9 mouse cellular contexts compared by ENCODE assay signal in the genomic region with DNA sequence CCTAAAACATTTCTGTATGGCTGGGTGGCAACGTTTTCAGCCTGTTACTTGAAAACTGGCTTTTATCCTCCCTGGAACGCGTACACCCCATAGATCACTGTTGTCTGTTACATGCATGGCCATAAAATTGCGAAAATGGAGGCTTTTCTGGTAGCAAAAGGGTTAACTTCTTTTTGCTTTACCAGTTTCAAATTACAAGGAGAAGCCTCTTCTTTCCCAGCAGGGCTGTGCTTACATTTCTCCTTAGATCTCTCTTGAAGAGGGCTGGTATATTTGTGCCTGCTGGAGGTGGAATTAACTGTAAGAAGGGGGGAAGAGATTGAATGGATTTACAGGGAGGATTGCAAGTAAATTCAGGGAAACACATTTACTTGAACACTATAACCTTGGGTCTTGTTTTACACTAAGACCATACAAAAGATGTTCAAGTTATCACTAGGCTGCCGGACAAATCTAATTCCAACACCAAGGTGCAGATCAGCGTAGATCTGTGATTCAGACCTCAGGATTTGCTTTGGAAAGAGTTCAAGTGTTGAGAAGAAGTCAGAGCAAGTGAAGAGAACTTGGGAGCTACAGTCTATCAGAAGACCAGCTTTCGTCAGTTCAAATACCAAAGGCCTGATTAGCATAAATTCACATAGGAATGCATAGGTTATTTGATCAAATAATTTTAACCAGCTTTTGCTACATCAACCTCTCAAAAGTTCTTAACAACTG. TPM values are rescaled to one million over a fixed set of nuclear protein-coding genes. Genes with fewer than 3 reads are reported as not detected.
DNase-seq lines count a peak whose midpoint lies in the region; ATAC-seq lines count a peak whose summit lies in the region.
"Had no signal": no experiment of that assay in that cellular context is flagged by ENCODE, and none has a peak within 500 bp of the region (broad histone marks: within the 10 kb centered on the region; RNA-seq: fewer than 3 reads in every experiment).

A gene (plus strand): TSS at position 236 of the 717 bp plus-strand sequence.

- WGBS in kidney, embryonic 14.5 days, result 14% methylated on average over 7 of the region's 7 CpGs
- WGBS in embryonic facial prominence, embryonic 11.5 days, result 12% methylated on average over 7 of the region's 7 CpGs
- 14% methylated on average over 7 of the region's 7 CpGs for WGBS in limb, embryonic 10.5 days
- WGBS in neural tube, embryonic 13.5 days, result 33% methylated on average over 7 of the region's 7 CpGs

- no peaks in the 10 kb centered on the region for H3K9me3 ChIP-seq in kidney, embryonic 14.5 days (ENCODE audit: control insufficient read depth, low read length)
- H3K9me3 ChIP-seq in embryonic facial prominence, embryonic 11.5 days (replicated peaks; ENCODE audit: control insufficient read depth, low read length), result no peaks in the 10 kb centered on the region
- no peaks in the 10 kb centered on the region for H3K9me3 ChIP-seq in limb, embryonic 10.5 days (replicated peaks)
- no peaks in the 10 kb centered on the region for H3K9me3 ChIP-seq in neural tube, embryonic 13.5 days

- peak within 1 kb of the TSS; percentile 20 for H3K4me3 ChIP-seq in kidney, embryonic 14.5 days (ENCODE audit: low read length)
- peak within 1 kb of the TSS; percentile 30 for H3K4me3 ChIP-seq in embryonic facial prominence, embryonic 11.5 days (ENCODE audit: low read depth, low read length)
- H3K4me3 ChIP-seq in limb, embryonic 10.5 days, result peak within 1 kb of the TSS; percentile 45
- peak within 1 kb of the TSS; percentile 28 for H3K4me3 ChIP-seq in neural tube, embryonic 13.5 days

- H3K27ac ChIP-seq in kidney, embryonic 14.5 days (ENCODE audit: low read depth, low read length), result no peak within 1 kb of the TSS
- peak within 1 kb of the TSS; percentile 44; the same call in 1 of the 2 replicates for H3K27ac ChIP-seq in embryonic facial prominence, embryonic 11.5 days (replicated peaks; ENCODE audit: low read depth, low read length)
- H3K27ac ChIP-seq in limb, embryonic 10.5 days, result peak within 1 kb of the TSS; percentile 53
- H3K27ac ChIP-seq in neural tube, embryonic 13.5 days (replicated peaks), result no peak within 1 kb of the TSS
- H3K27ac ChIP-seq: macrophage had no signal

- H3K4me2 ChIP-seq in kidney, embryonic 14.5 days (replicated peaks; ENCODE audit: low read depth, low read length), result peak within 1 kb of the TSS; percentile 21
- peak within 1 kb of the TSS; percentile 45 for H3K4me2 ChIP-seq in embryonic facial prominence, embryonic 11.5 days (ENCODE audit: low read depth, low read length)
- peak within 1 kb of the TSS; percentile 27; the same call in 1 of the 2 replicates for H3K4me2 ChIP-seq in neural tube, embryonic 13.5 days

- H3K36me3 ChIP-seq in kidney, embryonic 14.5 days (ENCODE audit: control insufficient read depth, insufficient read depth, low read length), result no peaks in the 10 kb centered on the region
- no peaks in the 10 kb centered on the region for H3K36me3 ChIP-seq in embryonic facial prominence, embryonic 11.5 days (replicated peaks; ENCODE audit: control insufficient read depth, insufficient read depth, low read depth, low read length)
- no peaks in the 10 kb centered on the region for H3K36me3 ChIP-seq in limb, embryonic 10.5 days
- no peaks in the 10 kb centered on the region for H3K36me3 ChIP-seq in neural tube, embryonic 13.5 days

- no peak for ATAC-seq in kidney, embryonic 14.5 days (ENCODE audit: low FRiP score, low TSS enrichment)
- ATAC-seq in embryonic facial prominence, embryonic 11.5 days (replicated peaks; ENCODE audit: insufficient number of reproducible peaks, low FRiP score, low TSS enrichment, low read depth), result 0 out of 2 replicates have a peak, but pooled peaks have one; percentile 34
- ATAC-seq in neural tube, embryonic 13.5 days (ENCODE audit: low read depth), result no peak
- ATAC-seq in megakaryocyte progenitor cell, adult 5-6 weeks (replicated peaks; ENCODE audit: poor library complexity), result no peak

- peak within 1 kb of the TSS; percentile 37; the same call in 1 of the 2 replicates for H3K9ac ChIP-seq in kidney, embryonic 14.5 days (ENCODE audit: low read depth, low read length)
- peak within 1 kb of the TSS; percentile 34 for H3K9ac ChIP-seq in embryonic facial prominence, embryonic 11.5 days (replicated peaks; ENCODE audit: low read length)
- no peak within 1 kb of the TSS for H3K9ac ChIP-seq in neural tube, embryonic 13.5 days

- H3K4me1 ChIP-seq in kidney, embryonic 14.5 days (ENCODE audit: control insufficient read depth, insufficient read depth, low read length), result no peaks in the 10 kb centered on the region; the same call in 1 of the 2 replicates
- H3K4me1 ChIP-seq in embryonic facial prominence, embryonic 11.5 days (ENCODE audit: control insufficient read depth, insufficient read depth, low read length), result no peaks in the 10 kb centered on the region
- peaks cover 33% of the 10 kb centered on the region for H3K4me1 ChIP-seq in limb, embryonic 10.5 days
- H3K4me1 ChIP-seq in neural tube, embryonic 13.5 days (replicated peaks), result peaks cover 7% of the 10 kb centered on the region

- H3K27me3 ChIP-seq in kidney, embryonic 14.5 days (ENCODE audit: control insufficient read depth, insufficient read depth, low read length), result no peaks in the 10 kb centered on the region
- H3K27me3 ChIP-seq in embryonic facial prominence, embryonic 11.5 days (ENCODE audit: control insufficient read depth, insufficient read depth, low read length), result no peaks in the 10 kb centered on the region
- no peaks in the 10 kb centered on the region for H3K27me3 ChIP-seq in limb, embryonic 10.5 days (ENCODE audit: low read depth, poor library complexity, severe bottlenecking)
- H3K27me3 ChIP-seq in neural tube, embryonic 13.5 days, result no peaks in the 10 kb centered on the region

- no peak for DNase-seq in kidney, postnatal 36 days
- peak; percentile 76 for DNase-seq in embryonic facial prominence, embryonic 11.5 days (ENCODE audit: low spot score)
- no peak for DNase-seq in limb, embryonic 10.5 days (ENCODE audit: low spot score)
- DNase-seq in retina, embryonic 14.5 days (ENCODE audit: low spot score), result no peak
- DNase-seq in gastrocnemius, postnatal 4 days (ENCODE audit: low spot score in 2 of 2), result no peak

RNA-seq across cellular contexts. Expression of the gene that starts here (rescaled TPM):
- polyA plus RNA-seq in kidney, embryonic 14.5 days (2014; fragmentation: Nextera tagmentation; extraction: Ambion mirVana), result 0.96 and 1.4 TPM in 2 replicates
- 6.1 and 6.2 TPM in 2 replicates for polyA plus RNA-seq in embryonic facial prominence, embryonic 11.5 days (2014; fragmentation: Nextera tagmentation; extraction: Ambion mirVana)
- 2.1 and 3.7 TPM in 2 replicates for polyA plus RNA-seq in limb, embryonic 10.5 days (2016; fragmentation: Nextera tagmentation; extraction: Ambion mirVana)
- 3.9 and 4.5 TPM in 2 replicates for polyA plus RNA-seq in neural tube, embryonic 13.5 days (2015; fragmentation: Nextera tagmentation; extraction: Ambion mirVana)
- 1 to 10 TPM; 4.3 to 6.5 TPM for total RNA-seq in gastrocnemius, postnatal 4 days (2021)
- not detected in 2 replicates for total RNA-seq in megakaryocyte progenitor cell, adult 5-6 weeks (2015)
- not detected in 2 replicates for total RNA-seq in megakaryocyte progenitor cell, adult 5-6 weeks (2017)
- polyA plus RNA-seq: macrophage had no signal

Comparison
In these comparisons a context has a peak if more than half of its experiments do, and no peak if none do; other contexts are left out.
1. RNA of the gene that starts here (total RNA-seq): 4.3 to 6.5 TPM in gastrocnemius, postnatal 4 days; not detected in megakaryocyte progenitor cell, adult 5-6 weeks; every median in the first group is over 4 times any median in the second.
2. H3K27ac ChIP-seq: peak in embryonic facial prominence, embryonic 11.5 days (single experiment) and limb, embryonic 10.5 days (single experiment); none in kidney, embryonic 14.5 days (single experiment) and neural tube, embryonic 13.5 days (single experiment).
3. Peak in every context shown above with its lines, with median percentiles within 50 percentile points of each other: H3K4me2 ChIP-seq and H3K4me3 ChIP-seq.